Mouse (Mus musculus) heart, adult 2 months (tissue): ENCODE data around the gene Gcn1l1. TPM values are rescaled to one million over a fixed set of nuclear protein-coding genes. Genes with fewer than 3 reads are reported as not detected.
A peak's percentile ranks its signal among the peaks of the same experiment; 100 is the strongest.

Experiments
- DNase-seq, 2 experiments: peaks; one replicate each; pipeline ENCODE4 v3.0.0; 2021
- H3K27ac ChIP-seq: fragments of 200-600 bp; 2 replicates; pipeline ENCODE4 v1.8.1; 2022
- H3K27me3 ChIP-seq: fragments of 200-500 bp; 2 replicates; pipeline ENCODE4 v1.6.1; 2012; ENCODE audit warnings: mild to moderate bottlenecking, low read length, inconsistent platforms, mixed read lengths; ENCODE audit not compliant: control insufficient read depth, insufficient read depth
- H3K36me3 ChIP-seq: fragments of 200-500 bp; 2 replicates; pipeline ENCODE4 v1.6.1; 2012; ENCODE audit warnings: low read length, inconsistent platforms; ENCODE audit not compliant: control insufficient read depth, insufficient read depth
- H3K4me1 ChIP-seq: fragments of 200-500 bp; 2 replicates; pipeline ENCODE4 v1.6.1; 2011; ENCODE audit warnings: low read length; ENCODE audit not compliant: control insufficient read depth, insufficient read depth
- H3K4me3 ChIP-seq: fragments of 200-600 bp; 2 replicates; pipeline ENCODE4 v1.8.1; 2022
- H3K79me2 ChIP-seq: fragments of 200-500 bp; replicated peaks from 2 replicates; pipeline ENCODE4 v1.6.1; 2012; ENCODE audit warnings: mild to moderate bottlenecking, inconsistent platforms, low read length, moderate library complexity, mixed read lengths; ENCODE audit not compliant: control insufficient read depth, insufficient read depth
- H3K9ac ChIP-seq: fragments of 200-500 bp; 2 replicates; pipeline ENCODE4 v1.6.1; 2012; ENCODE audit warnings: low read depth, mild to moderate bottlenecking, control low read depth, inconsistent platforms, low read length, mixed read lengths
- CTCF ChIP-seq: fragments of 200-600 bp; IDR thresholded peaks from 2 replicates; pipeline ENCODE4 v1.8.1; 2022; ENCODE audit warnings: antibody characterized with exemption, mild to moderate bottlenecking, moderate library complexity
- EP300 ChIP-seq: fragments of 200-500 bp; IDR thresholded peaks from 2 replicates; pipeline ENCODE4 v1.6.1; 2011; ENCODE audit warnings: low read depth, low read length, control low read depth; ENCODE audit not compliant: insufficient read depth
- POLR2A ChIP-seq: fragments of 200-500 bp; IDR thresholded peaks from 2 replicates; pipeline ENCODE4 v1.6.1; 2011; ENCODE audit warnings: mild to moderate bottlenecking, low read depth, low read length, control low read depth; ENCODE audit not compliant: insufficient read depth
- WGBS: fragments of 180-500 bp; shearing (Covaris S2); methylation state at CpG from one replicate; pipeline ENCODE4 v1.1.7; 2018; 5-methylcytosine and 5-hydroxymethylcytosine counted together
- intact Hi-C: fragments of 180-260 bp; cut with DNase I; formaldehyde crosslinking; loops from one replicate; pipeline ENCODE4 v1.15.1; 2025
- polyA plus RNA-seq: library from polyadenylated mRNA; depleted of rRNA; stranded (reverse); fragments of >200 nt; gene quantifications from 2 replicates; pipeline ENCODE4 v1.2.3, GENCODE M21; 2012
- total RNA-seq, 2 experiments: library from RNA; stranded (reverse); gene quantifications; 2 replicates each; pipeline ENCODE4 v1.2.3; 2021

Gcn1l1 gene
- total and polyA plus RNA-seq, 3 experiments, result 21.5 to 40.1 (median 34.2) TPM

- Histone ChIP-seq H3K9ac (peak overlapping the region; percentile 9), H3K36me3 (peaks cover 2% of the 10 kb centered on the region), H3K4me1 (peaks cover 49% of the 10 kb centered on the region), H3K4me3 (no peak overlapping the region), H3K79me2 (peaks cover 13% of the 10 kb centered on the region), H3K27ac (peak overlapping the region; percentile 54), H3K27me3 (no peaks in the 10 kb centered on the region)
- intact Hi-C loops, result no loop called here
- 49% methylated on average over 12 of the region's 12 CpGs for WGBS
- TF ChIP-seq EP300 (no peak), POLR2A (no peak), CTCF (no peak; the same call in 1 of the 2 replicates)
- no peak for DNase-seq
These were observed 40.6 kb upstream of the Gcn1l1 start for GRCm38 (mm10) chr5:115524471-115524870.

GRCm38 (mm10) chr5:115525416-115525815 is 39.6 kb upstream of the Gcn1l1 start:
- H3K27ac ChIP-seq, result peak overlapping the region; percentile 54
- no peaks in the 10 kb centered on the region for H3K27me3 ChIP-seq
- DNase-seq, result peak in 1 of 2 experiments; percentile 37
- 62% methylated on average over 4 of the region's 4 CpGs for WGBS
- no peak for TF ChIP-seq CTCF
- TF ChIP-seq EP300, result no peak
- TF ChIP-seq POLR2A, result no peak
- H3K79me2 ChIP-seq, result peaks cover 15% of the 10 kb centered on the region
- H3K4me3 ChIP-seq, result no peak overlapping the region
- H3K9ac ChIP-seq, result no peak overlapping the region
- H3K4me1 ChIP-seq, result peaks cover 53% of the 10 kb centered on the region
- intact Hi-C loops, result no loop called here
- peaks cover 2% of the 10 kb centered on the region; the same call in 1 of the 2 replicates for H3K36me3 ChIP-seq

- Histone ChIP-seq H3K36me3 (peaks cover 2% of the 10 kb centered on the region; the same call in 1 of the 2 replicates), H3K79me2 (peaks cover 15% of the 10 kb centered on the region), H3K4me1 (peaks cover 56% of the 10 kb centered on the region), H3K9ac (no peak overlapping the region), H3K4me3 (no peak overlapping the region), H3K27me3 (no peaks in the 10 kb centered on the region), H3K27ac (peak overlapping the region; percentile 54)
- DNase-seq, result no peak
- TF ChIP-seq POLR2A (no peak), CTCF (no peak), EP300 (no peak)
- 43% methylated on average over 9 of the region's 9 CpGs for WGBS
- intact Hi-C loops, result no loop called here
These were observed 39.1 kb upstream of the Gcn1l1 start for GRCm38 (mm10) chr5:115525943-115526342.

- Histone ChIP-seq H3K27ac (no peak overlapping the region; the same call in 1 of the 2 replicates), H3K4me3 (no peak overlapping the region), H3K4me1 (peaks cover 57% of the 10 kb centered on the region), H3K27me3 (no peaks in the 10 kb centered on the region), H3K79me2 (peaks cover 15% of the 10 kb centered on the region), H3K36me3 (peaks cover 2% of the 10 kb centered on the region; the same call in 1 of the 2 replicates), H3K9ac (no peak overlapping the region)
- no peak for DNase-seq
- TF ChIP-seq EP300 (no peak), POLR2A (no peak), CTCF (no peak)
- WGBS, result 90% methylated on average over 17 of the region's 17 CpGs
- intact Hi-C loops, result no loop called here
These were observed 38.4 kb upstream of the Gcn1l1 start for GRCm38 (mm10) chr5:115526456-115527202.

GRCm38 (mm10) chr5:115528128-115528527 is 36.9 kb upstream of the Gcn1l1 start:
- Histone ChIP-seq H3K4me3 (no peak overlapping the region), H3K4me1 (peaks cover 58% of the 10 kb centered on the region), H3K27me3 (no peaks in the 10 kb centered on the region), H3K27ac (no peak overlapping the region), H3K79me2 (peaks cover 15% of the 10 kb centered on the region), H3K9ac (no peak overlapping the region), H3K36me3 (peaks cover 4% of the 10 kb centered on the region; the same call in 1 of the 2 replicates)
- intact Hi-C loops, result no loop called here
- TF ChIP-seq EP300 (no peak), POLR2A (no peak), CTCF (no peak)
- no peak for DNase-seq
- 64% methylated on average over 5 of the region's 5 CpGs for WGBS

- DNase-seq, result no peak
- Histone ChIP-seq H3K27ac (peak overlapping the region; percentile 91), H3K79me2 (peaks cover 11% of the 10 kb centered on the region), H3K9ac (peak overlapping the region; percentile 2; the same call in 1 of the 2 replicates), H3K4me1 (peaks cover 58% of the 10 kb centered on the region), H3K4me3 (no peak overlapping the region), H3K36me3 (peaks cover 3% of the 10 kb centered on the region; the same call in 1 of the 2 replicates), H3K27me3 (no peaks in the 10 kb centered on the region)
- intact Hi-C loops, result no loop called here
- TF ChIP-seq CTCF, result no peak
- no peak for TF ChIP-seq EP300
- TF ChIP-seq POLR2A, result no peak
- WGBS, result 28% methylated on average over 8 of the region's 8 CpGs
These were observed 35.7 kb upstream of the Gcn1l1 start for GRCm38 (mm10) chr5:115529364-115529741.
